Mouse (Mus musculus) embryonic facial prominence, embryonic 13.5 days (tissue): ENCODE data around the gene Wdr18. TPM values are rescaled to one million over a fixed set of nuclear protein-coding genes. Genes with fewer than 3 reads are reported as not detected.

ENCODE experiments used
- ATAC-seq: fragments of 200-750 bp; cut with Nextera tagmentation; 2 replicates; pipeline ENCODE4 v1.8.0; 2017; ENCODE audit warnings: low read depth; ENCODE audit not compliant: insufficient number of reproducible peaks, insufficient read depth, low FRiP score, low TSS enrichment
- H3K27ac ChIP-seq: fragments of 300-500 bp; sonication (generic); 2 replicates; pipeline ENCODE4 v1.5.1; 2015; ENCODE audit warnings: moderate library complexity, mild to moderate bottlenecking, inconsistent platforms
- H3K27me3 ChIP-seq: fragments of 300-500 bp; sonication (generic); 2 replicates; pipeline ENCODE4 v1.6.1; 2015; ENCODE audit warnings: mild to moderate bottlenecking, inconsistent platforms
- H3K36me3 ChIP-seq: fragments of 300-500 bp; sonication (generic); 2 replicates; pipeline ENCODE4 v1.6.1; 2015; ENCODE audit warnings: mild to moderate bottlenecking, inconsistent platforms
- H3K4me1 ChIP-seq: fragments of 300-500 bp; sonication (generic); 2 replicates; pipeline ENCODE4 v1.6.1; 2015; ENCODE audit warnings: inconsistent platforms
- H3K4me2 ChIP-seq: fragments of 300-500 bp; sonication (generic); 2 replicates; pipeline ENCODE4 v1.6.1; 2015; ENCODE audit warnings: moderate library complexity, mild to moderate bottlenecking, inconsistent platforms
- H3K4me3 ChIP-seq: fragments of 300-500 bp; sonication (generic); 2 replicates; pipeline ENCODE4 v1.5.1; 2015; ENCODE audit warnings: mild to moderate bottlenecking, inconsistent platforms
- H3K9ac ChIP-seq: fragments of 300-500 bp; sonication (generic); 2 replicates; pipeline ENCODE4 v1.6.1; 2015; ENCODE audit warnings: mild to moderate bottlenecking, inconsistent platforms
- H3K9me3 ChIP-seq: fragments of 300-500 bp; sonication (generic); 2 replicates; pipeline ENCODE4 v1.6.1; 2016; ENCODE audit warnings: inconsistent platforms
- whole genome bisulfite sequencing: fragments of 180-500 bp; shearing (Covaris S2); methylation state at CpG from one replicate; pipeline ENCODE4 v1.1.7; 2015; ENCODE audit warnings: mixed read lengths; 5-methylcytosine and 5-hydroxymethylcytosine counted together
- polyA plus RNA-seq: library from polyadenylated mRNA; unstranded; fragments of >200 nt; fragmentation: Nextera tagmentation; extraction: Ambion mirVana; gene quantifications from 2 replicates; pipeline ENCODE4 v1.2.1, GENCODE M21; 2015

The Wdr18 gene
- polyA plus RNA-seq, 1 experiment from 2014 or later = 106 TPM

- no peaks in the 10 kb centered on the region for H3K36me3 ChIP-seq
- H3K4me1 ChIP-seq = peaks cover 56% of the 10 kb centered on the region
- H3K9ac ChIP-seq = peak overlapping the region; percentile 32; the same call in 1 of the 2 replicates
- H3K4me3 ChIP-seq = peak overlapping the region; percentile 26
- no peak for ATAC-seq
- 4% methylated on average over 20 of the region's 21 CpGs for WGBS
- H3K27ac ChIP-seq = no peak overlapping the region
- no peaks in the 10 kb centered on the region for H3K9me3 ChIP-seq
- H3K4me2 ChIP-seq = peak overlapping the region; percentile 48
- peaks cover 72% of the 10 kb centered on the region for H3K27me3 ChIP-seq
Measured at GRCm38 (mm10) chr10:79919251-79919849, 40.6 kb upstream of the Wdr18 start.

GRCm38 (mm10) chr10:79920056-79920890 lies 39.7 kb upstream of the Wdr18 start:
- Histone ChIP-seq H3K27me3 (peaks cover 73% of the 10 kb centered on the region), H3K4me2 (peak overlapping the region; percentile 56), H3K4me3 (peak overlapping the region; percentile 33), H3K4me1 (peaks cover 52% of the 10 kb centered on the region), H3K9ac (no peak overlapping the region), H3K27ac (no peak overlapping the region), H3K9me3 (no peaks in the 10 kb centered on the region), H3K36me3 (no peaks in the 10 kb centered on the region)
- 15% methylated on average over 26 of the region's 26 CpGs for WGBS
- ATAC-seq = 0 out of 2 replicates have a peak, but pooled peaks have one; percentile 8

- Histone ChIP-seq H3K9ac (peak within 1 kb of the TSS; percentile 62), H3K36me3 (no peaks in the 10 kb centered on the region), H3K4me1 (peaks cover 50% of the 10 kb centered on the region), H3K4me2 (peak within 1 kb of the TSS; percentile 56), H3K4me3 (peak within 1 kb of the TSS; percentile 33), H3K9me3 (no peaks in the 10 kb centered on the region), H3K27ac (no peak within 1 kb of the TSS), H3K27me3 (peaks cover 73% of the 10 kb centered on the region)
- no peak; the same call in 1 of the 2 replicates for ATAC-seq
- WGBS = 4% methylated on average over 41 of the region's 41 CpGs
Measured at GRCm38 (mm10) chr10:79920958-79921535, 38.9 kb upstream of the Wdr18 start, which contains the start of gene R3hdm4. R3hdm4 (minus strand) TSS chr10:79921208.

- WGBS = 1% methylated on average over 34 of the region's 34 CpGs
- no peaks in the 10 kb centered on the region for H3K36me3 ChIP-seq
- peak overlapping the region; percentile 62 for H3K9ac ChIP-seq
- peak overlapping the region; percentile 56 for H3K4me2 ChIP-seq
- no peaks in the 10 kb centered on the region for H3K9me3 ChIP-seq
- ATAC-seq = no peak
- no peak overlapping the region for H3K27ac ChIP-seq
- H3K4me3 ChIP-seq = peak overlapping the region; percentile 33
- peaks cover 73% of the 10 kb centered on the region for H3K27me3 ChIP-seq
- peaks cover 53% of the 10 kb centered on the region for H3K4me1 ChIP-seq
Measured at GRCm38 (mm10) chr10:79921572-79921971, 38.4 kb upstream of the Wdr18 start.

GRCm38 (mm10) chr10:79924998-79925784 lies 34.8 kb upstream of the Wdr18 start:
- Histone ChIP-seq H3K27me3 (peaks cover 42% of the 10 kb centered on the region), H3K27ac (peak overlapping the region; percentile 98), H3K4me1 (peaks cover 47% of the 10 kb centered on the region), H3K9ac (no peak overlapping the region), H3K4me2 (peak overlapping the region; percentile 89), H3K9me3 (no peaks in the 10 kb centered on the region), H3K4me3 (peak overlapping the region; percentile 95), H3K36me3 (no peaks in the 10 kb centered on the region)
- ATAC-seq = no peak
- whole genome bisulfite sequencing = 11% methylated on average over 29 of the region's 29 CpGs

- H3K9ac ChIP-seq = peak overlapping the region; percentile 96
Measured at GRCm38 (mm10) chr10:79925785-79926490, 34.0 kb upstream of the Wdr18 start.

GRCm38 (mm10) chr10:79926491-79927323 lies 33.2 kb upstream of the Wdr18 start, which contains the start of gene Arid3a:
Arid3a (plus strand) TSS chr10:79927043.
- peaks cover 37% of the 10 kb centered on the region for H3K4me1 ChIP-seq
- ATAC-seq = peak; percentile 70
- H3K36me3 ChIP-seq = peaks cover 12% of the 10 kb centered on the region
- H3K27me3 ChIP-seq = peaks cover 27% of the 10 kb centered on the region
- H3K27ac ChIP-seq = peak within 1 kb of the TSS; percentile 98
- peak within 1 kb of the TSS; percentile 89 for H3K4me2 ChIP-seq
- peak within 1 kb of the TSS; percentile 96 for H3K9ac ChIP-seq
- H3K9me3 ChIP-seq = no peaks in the 10 kb centered on the region
- WGBS = 0% methylated on average over 63 of the region's 63 CpGs
- H3K4me3 ChIP-seq = peak within 1 kb of the TSS; percentile 95

More at GRCm38 (mm10) chr10:79925785-79926490, 34.0 kb upstream of the Wdr18 start:
- Histone ChIP-seq H3K4me2 (peak overlapping the region; percentile 89), H3K27ac (peak overlapping the region; percentile 98), H3K4me1 (peaks cover 42% of the 10 kb centered on the region), H3K27me3 (peaks cover 35% of the 10 kb centered on the region), H3K4me3 (peak overlapping the region; percentile 95), H3K9me3 (no peaks in the 10 kb centered on the region), H3K36me3 (peaks cover 4% of the 10 kb centered on the region)
- ATAC-seq = no peak
- WGBS = 8% methylated on average over 15 of the region's 15 CpGs

GRCm38 (mm10) chr10:79927324-79928029 lies 32.5 kb upstream of the Wdr18 start:
- peaks cover 20% of the 10 kb centered on the region for H3K36me3 ChIP-seq
- under 1% methylated on average over 53 of the region's 54 CpGs for WGBS
- H3K9ac ChIP-seq = peak overlapping the region; percentile 96
- 0 out of 2 replicates have a peak, but pooled peaks have one; percentile 8 for ATAC-seq
- H3K4me3 ChIP-seq = peak overlapping the region; percentile 95
- no peaks in the 10 kb centered on the region for H3K9me3 ChIP-seq
- H3K27me3 ChIP-seq = peaks cover 20% of the 10 kb centered on the region
- peak overlapping the region; percentile 89 for H3K4me2 ChIP-seq
- H3K4me1 ChIP-seq = peaks cover 43% of the 10 kb centered on the region
- peak overlapping the region; percentile 98 for H3K27ac ChIP-seq

- H3K36me3 ChIP-seq = peaks cover 27% of the 10 kb centered on the region
- H3K27ac ChIP-seq = peak overlapping the region; percentile 98
- no peak for ATAC-seq
- no peaks in the 10 kb centered on the region for H3K9me3 ChIP-seq
- peak overlapping the region; percentile 96 for H3K9ac ChIP-seq
- peaks cover 50% of the 10 kb centered on the region for H3K4me1 ChIP-seq
- WGBS = 0% methylated on average over 24 of the region's 29 CpGs
- peak overlapping the region; percentile 89 for H3K4me2 ChIP-seq
- peaks cover 13% of the 10 kb centered on the region for H3K27me3 ChIP-seq
- H3K4me3 ChIP-seq = peak overlapping the region; percentile 95
Measured at GRCm38 (mm10) chr10:79928030-79928694, 31.8 kb upstream of the Wdr18 start.
